Mouse (Mus musculus): ENCODE measurements at regions not wholly inside any gene's neighbourhood (a gene's known extent, or its start where the extent isn't known, plus 50 kb on each side); places are given as distances from the start of the nearest gene placed in this dataset.

DNA sequence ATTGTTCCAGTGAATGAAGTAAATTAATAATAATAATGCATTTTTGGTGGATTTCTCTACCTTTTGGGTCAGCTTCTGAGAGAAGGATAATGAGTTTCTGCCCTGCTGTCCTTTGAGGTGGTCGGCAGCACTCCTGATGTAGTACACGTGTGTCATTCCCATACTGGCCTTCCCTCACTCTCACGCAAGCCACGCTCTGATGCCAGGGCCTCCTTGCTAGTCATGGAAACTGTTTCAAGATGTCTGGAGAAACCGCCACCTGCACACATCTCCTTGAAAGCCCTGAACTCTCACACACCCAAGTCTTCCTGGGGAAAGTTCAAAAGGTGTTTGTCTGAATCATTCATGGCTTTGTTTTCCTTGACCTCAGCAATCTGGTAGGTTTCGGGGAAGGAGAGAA, 116.2 kb downstream of the Fam204a start:
- TF ChIP-seq CTCF (IDR thresholded peaks at IDR 0.05; ENCODE audit: low read depth, low read length) (no peak), EP300 (IDR thresholded peaks at IDR 0.05; ENCODE audit: insufficient read depth, low read depth, low read length) (no peak)
